Mouse (Mus musculus): ENCODE measurements at regions not wholly inside any gene's neighbourhood (a gene's known extent, or its start where the extent isn't known, plus 50 kb on each side); places are given as distances from the start of the nearest gene placed in this dataset.

DNA sequence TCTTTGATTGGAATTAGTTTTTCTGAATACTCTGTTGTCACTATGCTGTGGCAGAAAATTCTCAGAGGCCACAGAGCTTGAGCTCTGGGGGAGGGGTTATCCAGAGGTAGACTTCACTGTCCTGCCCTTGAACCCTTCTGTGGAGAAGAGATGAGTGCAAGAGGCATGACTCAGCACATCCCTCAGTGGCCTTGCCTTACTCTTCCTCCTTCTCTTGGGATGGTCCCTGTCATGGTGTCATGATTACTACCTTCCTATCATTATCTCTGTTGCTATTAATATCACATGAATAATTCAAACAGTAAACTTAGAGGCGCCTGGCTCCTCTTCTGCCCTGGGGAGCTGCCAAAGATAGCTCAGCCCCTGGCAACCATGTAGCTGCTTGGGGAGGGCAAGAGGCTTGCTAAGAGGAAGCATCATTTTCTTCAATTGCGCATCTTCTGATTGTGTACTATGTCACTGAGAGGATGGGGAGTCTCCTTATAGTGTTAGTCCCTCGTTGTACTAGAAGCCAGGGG lies 572.9 kb upstream of the Vstm2b start:
- no peak for TF ChIP-seq CTCF (conservative IDR thresholded peaks at IDR 0.05; ENCODE audit: low read length)
- no peak for TF ChIP-seq NANOG (IDR thresholded peaks at IDR 0.05; ENCODE audit: borderline replicate concordance, low read length)

Measured in E14TG2a.4 (cell line).